Mouse (Mus musculus): ENCODE results near the gene Mgat4d.

GRCm38 (mm10) chr8:83416878-83417277 is 68.6 kb downstream of the Mgat4d start:
- no peak for TF ChIP-seq CTCF (IDR thresholded peaks at IDR 0.05 in 2 of 3, conservative IDR thresholded peaks at IDR 0.05 in 1 of 3; ENCODE audit: control insufficient read depth in 1 of 3, insufficient read depth in 1 of 3, low read depth in 2 of 3, low read length in 3 of 3, poor library complexity in 1 of 3, severe bottlenecking in 1 of 3)
- TF ChIP-seq EP300 (IDR thresholded peaks at IDR 0.05; ENCODE audit: low read depth in 1 of 2, low read length in 2 of 2) = no peak
- TF ChIP-seq ZC3H11A (IDR thresholded peaks at IDR 0.05; ENCODE audit: low read depth, low read length) = no peak
- no peak for TF ChIP-seq MAX (IDR thresholded peaks at IDR 0.05; ENCODE audit: low read length)
- no peak for TF ChIP-seq UBTF (IDR thresholded peaks at IDR 0.05; ENCODE audit: borderline replicate concordance, insufficient read depth, low read depth, low read length)
- TF ChIP-seq MYC (IDR thresholded peaks at IDR 0.05; ENCODE audit: low read depth, low read length) = no peak
- no peak for TF ChIP-seq ETS1 (IDR thresholded peaks at IDR 0.05; ENCODE audit: low read depth, low read length)
- no peak for TF ChIP-seq POLR2A (IDR thresholded peaks at IDR 0.05; ENCODE audit: control insufficient read depth in 1 of 2, insufficient read depth in 1 of 2, low read depth in 1 of 2, low read length in 2 of 2, poor library complexity in 1 of 2)
- TF ChIP-seq SMC3 (IDR thresholded peaks at IDR 0.05; ENCODE audit: low read depth, low read length) = no peak
- TF ChIP-seq HCFC1 (IDR thresholded peaks at IDR 0.05; ENCODE audit: low read depth, low read length) = no peak
- TF ChIP-seq POLR2AphosphoS2 (IDR thresholded peaks at IDR 0.05; ENCODE audit: low read length) = no peak
- no peak for TF ChIP-seq CHD1 (IDR thresholded peaks at IDR 0.05; ENCODE audit: low read depth, low read length)
- TF ChIP-seq USF2 (IDR thresholded peaks at IDR 0.05; ENCODE audit: borderline replicate concordance in 1 of 2, insufficient read depth in 1 of 2, low read depth in 1 of 2, low read length in 2 of 2) = no peak
- TF ChIP-seq CHD2 (IDR thresholded peaks at IDR 0.05; ENCODE audit: low read length) = no peak

Data from MEL (cell line).